ENCODE assay signal across 13 mouse cellular contexts in the genomic region with DNA sequence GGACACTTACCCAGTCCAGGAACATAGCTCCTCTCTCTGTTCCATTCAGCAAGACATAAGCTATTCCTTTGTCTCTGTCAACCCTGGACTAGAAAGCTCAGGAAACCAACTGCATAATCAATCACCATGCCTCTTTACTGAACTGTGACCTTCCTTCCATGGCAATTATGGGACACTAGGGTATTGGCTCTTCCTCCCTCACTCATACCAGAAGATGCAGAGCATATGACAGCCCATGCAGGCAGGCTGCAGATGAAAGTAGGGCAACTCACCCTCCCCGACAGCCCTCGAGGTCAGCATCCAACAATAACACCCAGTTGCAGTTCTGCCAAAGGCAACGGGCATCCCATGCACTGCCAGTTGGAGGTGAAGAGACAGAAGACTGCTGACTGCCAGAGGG.
DNase-seq lines count a peak whose midpoint lies in the region; ATAC-seq and TF ChIP-seq lines count a peak whose summit lies in the region.
"Had no signal": no experiment of that assay in that cellular context is flagged by ENCODE, and none has a peak within 500 bp of the region (broad histone marks: within the 10 kb centered on the region; RNA-seq: fewer than 3 reads in every experiment).

No protein-coding gene starts in this region.

- no peak overlapping the region for H3K4me3 ChIP-seq in liver, adult 2 months (ENCODE audit: insufficient read depth, low read depth, low read length)
- no peak overlapping the region for H3K4me3 ChIP-seq in intestine, embryonic 16.5 days (ENCODE audit: low read length)
- H3K4me3 ChIP-seq: embryonic facial prominence, embryonic 12.5 days; liver, embryonic 12.5 days; neural tube, embryonic 12.5 days had no signal

- WGBS in liver, adult 2 months, result 19% methylated on average over 3 of the region's 3 CpGs
- WGBS in intestine, embryonic 16.5 days, result 75% methylated on average over 3 of the region's 3 CpGs

- no peaks in the 10 kb centered on the region for H3K4me1 ChIP-seq in liver, adult 2 months (ENCODE audit: control insufficient read depth, insufficient read depth, low read length)
- H3K4me1 ChIP-seq in intestine, embryonic 16.5 days (ENCODE audit: control insufficient read depth, insufficient read depth, low read length), result no peaks in the 10 kb centered on the region
- H3K4me1 ChIP-seq: embryonic facial prominence, embryonic 12.5 days; neural tube, embryonic 12.5 days had no signal

- no peak for TF ChIP-seq CTCF in liver, adult 2 months (IDR thresholded peaks at IDR 0.05; ENCODE audit: low read depth, low read length)

- H3K79me2 ChIP-seq in liver, adult 2 months (ENCODE audit: control insufficient read depth, insufficient read depth, low read length), result no peaks in the 10 kb centered on the region

- no peaks in the 10 kb centered on the region for H3K27me3 ChIP-seq in liver, adult 2 months (ENCODE audit: control insufficient read depth, insufficient read depth, low read length)
- no peaks in the 10 kb centered on the region for H3K27me3 ChIP-seq in intestine, embryonic 16.5 days (replicated peaks; ENCODE audit: control insufficient read depth, insufficient read depth, low read length)
- H3K27me3 ChIP-seq: embryonic facial prominence, embryonic 12.5 days; liver, embryonic 12.5 days; neural tube, embryonic 12.5 days had no signal

- no peak; the same call in 1 of the 2 replicates for ATAC-seq in cerebellum, adult (ENCODE audit: insufficient number of reproducible peaks, low FRiP score, low TSS enrichment)
- no peak for ATAC-seq in intestine, embryonic 16.5 days
- no peak for ATAC-seq in erythroblast, adult 5-6 weeks (replicated peaks; ENCODE audit: low FRiP score, poor library complexity, severe bottlenecking)
- ATAC-seq: forebrain, embryonic 14.5 days; liver, embryonic 12.5 days had no signal

- no peak overlapping the region for H3K9ac ChIP-seq in liver, adult 2 months (ENCODE audit: low read depth, low read length)
- no peak overlapping the region for H3K9ac ChIP-seq in intestine, embryonic 16.5 days (ENCODE audit: low read depth, low read length)
- H3K9ac ChIP-seq: embryonic facial prominence, embryonic 12.5 days; liver, embryonic 12.5 days; neural tube, embryonic 12.5 days had no signal

- H3K27ac ChIP-seq in liver, adult 2 months (replicated peaks; ENCODE audit: insufficient read depth, low read depth, low read length), result no peak overlapping the region
- H3K27ac ChIP-seq in intestine, embryonic 16.5 days (ENCODE audit: low read length), result no peak overlapping the region
- H3K27ac ChIP-seq: embryonic facial prominence, embryonic 12.5 days; liver, embryonic 12.5 days; neural tube, embryonic 12.5 days had no signal

- no peaks in the 10 kb centered on the region for H3K9me3 ChIP-seq in intestine, embryonic 16.5 days (ENCODE audit: control insufficient read depth, low read length)
- H3K9me3 ChIP-seq: embryonic facial prominence, embryonic 12.5 days; liver, embryonic 12.5 days; neural tube, embryonic 12.5 days had no signal

- no peaks in the 10 kb centered on the region for H3K36me3 ChIP-seq in liver, adult 2 months (ENCODE audit: control insufficient read depth, insufficient read depth, low read length)
- H3K36me3 ChIP-seq in intestine, embryonic 16.5 days (ENCODE audit: control insufficient read depth, insufficient read depth, low read length), result no peaks in the 10 kb centered on the region
- H3K36me3 ChIP-seq: embryonic facial prominence, embryonic 12.5 days; liver, embryonic 12.5 days; neural tube, embryonic 12.5 days had no signal

- no peak for TF ChIP-seq POLR2A in liver, adult 2 months (IDR thresholded peaks at IDR 0.05; ENCODE audit: extremely low read depth, insufficient read depth, low read length)

- no peak overlapping the region for H3K4me2 ChIP-seq in intestine, embryonic 16.5 days (ENCODE audit: low read depth, low read length)
- H3K4me2 ChIP-seq: embryonic facial prominence, embryonic 12.5 days; liver, embryonic 12.5 days; neural tube, embryonic 12.5 days had no signal

- DNase-seq in cerebellum, adult 11 months, result peak; percentile 1
- peak; percentile 9 for DNase-seq in liver, adult 2 months (ENCODE audit: extremely low read depth, low read depth, low spot score)
- no peak for DNase-seq in liver
- peak; percentile 39 to 48 for DNase-seq in cerebellum, postnatal 10 days
- peak; percentile 18 for DNase-seq in retina, embryonic 14.5 days (ENCODE audit: low spot score)
- DNase-seq: lung, postnatal 36 days had no signal
